Mouse (Mus musculus) urinary bladder, postnatal 10 days (tissue): ENCODE results near the gene Kif24.

Experiments used
- DNase-seq: peaks from one replicate; pipeline ENCODE4 v3.0.0; 2022; ENCODE audit warnings: low spot score

The Kif24 gene

DNA sequence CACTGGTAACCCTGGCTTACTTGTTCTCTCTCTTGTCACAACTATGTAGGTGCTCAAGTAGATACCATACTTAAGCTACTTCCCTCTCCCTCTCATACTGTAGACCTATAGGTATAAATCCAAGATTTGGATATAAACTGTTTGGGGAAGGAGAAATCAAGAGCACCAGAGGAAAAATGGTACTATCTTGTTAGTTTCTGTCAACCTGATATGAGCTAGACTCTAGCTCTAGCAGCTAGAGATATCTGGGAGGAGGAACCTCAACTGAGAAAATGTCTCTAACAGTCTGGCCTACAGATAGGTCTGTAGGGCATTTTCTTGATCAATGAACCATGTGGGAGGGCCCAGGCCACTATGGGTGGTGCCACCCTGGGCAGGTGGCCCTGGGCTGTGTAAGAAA, 63.5 kb downstream of the Kif24 start:
- DNase-seq = no peak

DNA sequence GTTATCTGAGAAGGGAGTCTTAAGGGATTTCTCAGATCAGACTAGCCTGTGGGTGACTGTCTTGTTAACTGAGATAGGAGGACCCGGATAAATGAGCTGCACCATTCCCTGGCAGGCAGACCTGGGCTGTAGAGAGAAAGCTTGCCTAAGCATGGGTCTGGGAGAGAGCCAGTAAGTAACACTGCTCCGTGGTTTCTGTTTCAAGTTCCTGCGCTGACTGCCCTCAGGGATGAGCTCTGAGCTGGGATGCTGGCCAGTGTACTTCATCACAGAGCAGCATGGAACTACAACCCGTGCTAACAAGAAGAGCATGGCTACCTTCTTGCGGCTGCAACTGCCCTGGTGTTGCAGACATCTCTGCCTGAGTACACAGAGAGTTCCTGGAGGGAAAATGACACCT, 64.8 kb downstream of the Kif24 start:
- DNase-seq = no peak

DNA sequence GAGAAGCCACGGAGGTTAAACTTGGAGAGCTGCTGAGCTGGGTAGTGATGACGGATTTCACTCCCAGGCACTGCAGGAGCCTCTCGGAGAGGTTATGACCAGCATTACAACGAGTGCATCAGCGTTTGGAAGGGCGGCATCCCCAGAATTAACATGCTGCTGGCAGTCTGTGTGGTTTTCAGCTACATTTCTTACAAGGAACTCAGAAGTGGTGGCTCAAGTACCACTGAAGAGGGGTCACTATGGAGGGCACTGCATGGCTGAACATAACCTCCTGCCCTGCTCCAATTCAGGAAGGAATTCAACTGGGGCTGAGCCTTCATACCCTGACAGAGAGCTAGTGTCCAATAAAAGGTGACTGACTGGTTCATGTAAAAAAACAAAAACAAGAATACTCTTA, 66.3 kb downstream of the Kif24 start:
- DNase-seq = no peak

DNA sequence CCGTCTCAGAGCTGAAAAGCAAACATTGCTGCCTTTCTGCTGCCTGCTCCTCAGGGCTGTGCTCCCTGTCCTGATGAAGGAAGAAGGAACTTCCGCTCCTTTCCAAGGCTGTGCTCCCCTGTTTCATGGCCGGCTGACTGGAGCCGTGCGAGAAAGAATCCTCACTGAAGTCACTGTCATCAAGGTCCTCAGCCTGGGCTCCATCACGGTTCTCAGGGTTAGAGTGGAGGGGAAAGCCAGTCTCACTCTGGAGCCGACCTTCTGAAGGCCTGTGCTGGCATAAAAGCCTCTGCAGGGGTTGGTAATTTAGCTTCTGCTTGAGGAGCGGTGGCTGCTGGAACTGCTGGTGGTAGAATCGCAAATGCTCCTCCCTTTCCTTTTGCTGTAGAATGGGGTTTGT, 70.0 kb downstream of the Kif24 start:
- no peak for DNase-seq

DNA sequence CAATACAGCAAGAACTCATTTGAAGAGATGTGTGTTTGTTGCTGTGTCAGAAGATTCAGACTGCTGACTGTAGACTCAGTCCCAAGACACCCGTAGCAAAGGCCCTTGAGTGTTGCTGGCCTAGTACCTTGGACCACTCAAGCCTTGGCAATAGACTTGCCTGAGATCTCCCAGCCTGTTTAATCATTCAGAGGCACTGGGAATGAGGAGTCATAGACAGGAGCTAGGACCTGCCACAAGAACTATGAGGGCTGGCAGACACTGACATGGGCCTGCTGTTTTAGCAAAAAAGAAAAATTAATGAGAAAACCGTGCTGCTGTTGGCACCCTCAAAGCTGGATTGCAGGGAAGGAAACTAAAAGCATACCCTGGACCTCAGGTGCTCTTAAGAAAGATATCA, 73.7 kb downstream of the Kif24 start:
- DNase-seq = no peak

DNA sequence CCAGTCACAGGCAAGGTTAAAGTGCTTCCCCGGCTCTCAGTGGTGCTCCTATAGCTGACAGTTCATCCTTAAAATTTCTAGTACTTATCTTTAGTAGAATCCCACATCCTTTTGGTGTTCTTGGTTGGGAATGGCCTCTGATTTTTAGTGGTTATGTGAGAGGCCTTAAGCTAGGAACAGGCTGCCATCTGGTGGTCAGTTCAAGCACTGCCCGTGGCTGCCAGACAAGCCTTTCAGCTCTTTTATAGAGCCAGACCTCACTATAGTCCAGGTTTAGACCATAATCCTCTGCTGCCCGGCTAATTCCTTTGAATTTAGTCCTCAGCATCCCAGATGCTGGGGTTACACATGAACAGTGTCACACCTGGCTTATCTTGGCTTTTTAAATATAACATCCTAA, 74.6 kb downstream of the Kif24 start:
- DNase-seq = peak; percentile 52

DNA sequence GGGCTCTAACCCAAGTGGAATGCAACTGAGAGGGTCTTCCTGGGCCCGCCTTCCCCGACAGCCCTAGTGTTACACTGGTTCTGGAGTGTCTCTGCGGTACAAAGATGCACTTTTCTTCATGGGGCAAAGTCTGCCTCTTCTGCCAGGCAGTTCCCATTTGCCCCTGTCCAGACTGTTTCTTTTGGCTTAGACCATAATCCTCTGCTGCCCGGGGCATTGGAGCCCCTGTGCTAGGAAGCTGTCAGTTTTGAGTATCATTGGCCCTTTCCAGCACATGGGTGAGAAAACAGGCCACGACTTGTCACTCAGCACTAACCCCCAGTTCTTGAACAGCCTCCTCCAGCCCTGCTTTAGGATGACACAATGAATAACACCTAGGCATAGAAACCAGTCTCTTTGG, 75.4 kb downstream of the Kif24 start:
- no peak for DNase-seq

DNA sequence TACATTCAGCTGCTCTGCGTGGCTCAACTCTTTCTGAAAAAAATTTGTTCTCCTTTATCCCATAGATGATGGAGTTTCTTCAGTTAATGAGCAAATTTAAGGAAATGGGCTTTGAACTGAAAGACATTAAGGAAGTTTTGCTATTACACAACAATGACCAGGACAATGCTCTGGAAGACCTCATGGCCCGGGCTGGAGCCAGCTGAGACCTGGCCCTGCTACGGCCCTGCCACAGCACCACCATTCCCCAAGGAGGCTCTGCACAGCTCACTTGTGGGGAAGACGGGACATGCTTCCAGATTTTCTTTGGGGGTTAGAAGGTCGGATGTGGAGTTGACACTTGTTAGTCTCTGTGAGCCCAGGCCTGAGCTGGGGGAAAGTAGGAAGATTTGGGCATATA, 76.1 kb downstream of the Kif24 start:
- DNase-seq = no peak

DNA sequence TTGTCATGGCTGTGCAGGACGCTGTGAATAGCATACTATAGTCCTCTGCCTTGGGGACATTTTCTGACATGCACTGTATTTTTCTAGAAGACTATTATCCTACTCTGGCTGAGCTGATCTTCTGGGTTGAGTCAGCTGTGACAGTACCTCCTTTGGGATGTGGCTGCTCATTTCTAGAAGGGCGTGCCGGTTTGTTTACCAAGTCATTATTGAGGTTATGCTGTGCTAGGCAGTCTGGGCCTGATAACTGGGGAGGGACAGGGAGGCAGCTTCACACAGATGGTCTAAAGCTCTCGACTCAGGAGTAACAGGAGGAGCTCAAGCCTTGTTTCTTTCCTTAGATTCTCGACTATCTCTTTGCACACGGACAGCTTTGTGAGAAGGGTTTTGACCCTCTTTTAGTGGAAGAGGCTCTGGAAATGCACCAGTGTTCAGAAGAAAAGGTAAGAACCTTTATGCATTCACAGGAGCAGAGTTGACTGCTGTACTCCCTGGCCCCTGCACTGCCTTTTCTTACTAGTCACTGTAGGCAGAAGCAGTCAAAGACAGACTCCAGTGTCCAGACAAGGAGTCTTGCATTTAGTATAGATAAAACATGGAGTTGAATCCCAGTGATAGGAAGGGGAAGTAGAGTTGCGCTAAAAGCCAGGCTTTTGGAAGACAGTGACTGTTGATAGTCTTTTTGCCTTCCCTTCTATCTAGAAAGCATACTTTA, 76.8 kb downstream of the Kif24 start:
- no peak for DNase-seq

DNA sequence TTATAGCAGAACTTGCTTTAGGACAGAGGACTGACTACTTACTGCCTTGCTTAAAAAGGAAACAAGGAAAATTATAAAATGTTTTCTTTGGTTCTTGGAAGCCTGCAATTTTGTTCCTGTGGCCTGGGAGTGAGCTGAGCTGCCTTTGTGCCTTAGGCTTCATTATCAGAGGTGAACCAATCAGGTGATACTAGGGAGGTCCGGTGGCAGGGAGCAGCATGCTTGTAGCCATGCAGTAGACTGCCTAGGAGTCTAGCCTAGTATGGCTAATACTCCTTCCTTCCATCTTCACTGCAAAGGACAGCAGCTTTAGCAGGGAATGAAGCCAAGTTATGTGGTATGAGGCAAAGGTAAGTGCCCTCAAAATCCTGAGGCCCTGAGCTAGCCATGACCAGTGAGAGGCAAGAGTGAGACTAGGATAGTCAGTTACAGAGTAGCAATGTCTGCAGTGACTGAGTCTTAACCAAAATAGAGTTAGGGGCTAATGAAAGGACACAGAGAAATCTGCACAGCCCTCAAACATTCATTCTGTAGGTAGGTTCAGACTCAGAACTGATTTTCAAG, 78.2 kb downstream of the Kif24 start:
- no peak for DNase-seq

DNA sequence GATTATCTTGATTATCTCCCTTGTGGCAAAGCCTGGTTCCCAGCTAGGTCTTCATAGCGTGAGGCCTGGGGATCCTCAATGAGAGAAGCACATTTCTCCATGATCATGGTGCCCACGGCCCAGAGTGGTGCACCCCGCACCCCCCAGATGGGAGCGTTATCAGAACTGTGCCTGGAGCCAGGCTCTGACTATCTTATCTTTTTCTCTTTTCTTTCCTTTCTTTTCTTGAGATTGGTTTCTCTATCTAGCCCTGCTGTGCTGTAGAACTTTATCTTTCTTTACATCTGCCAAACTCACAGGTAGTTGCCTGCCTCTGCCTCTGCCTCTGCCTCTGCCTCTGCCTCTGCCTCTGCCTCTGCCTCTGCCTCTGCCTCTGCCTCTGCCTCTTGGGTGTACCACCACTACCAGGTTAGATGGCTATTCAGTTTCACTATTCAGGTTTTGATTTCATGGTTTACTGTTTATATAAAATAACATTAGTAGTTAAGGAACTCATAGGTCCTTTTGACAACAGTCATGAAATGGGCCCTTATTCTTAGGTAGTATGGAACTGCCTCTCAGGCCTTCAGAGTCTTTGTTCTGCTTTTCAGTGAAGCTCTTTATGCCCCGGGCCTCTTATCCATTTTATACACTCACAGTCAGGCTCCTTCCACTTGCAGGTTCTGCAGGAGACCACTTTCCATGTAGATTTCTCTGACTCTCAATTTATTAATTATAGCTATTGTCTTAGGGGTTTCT, 83.3 kb downstream of the Kif24 start:
- DNase-seq = no peak

DNA sequence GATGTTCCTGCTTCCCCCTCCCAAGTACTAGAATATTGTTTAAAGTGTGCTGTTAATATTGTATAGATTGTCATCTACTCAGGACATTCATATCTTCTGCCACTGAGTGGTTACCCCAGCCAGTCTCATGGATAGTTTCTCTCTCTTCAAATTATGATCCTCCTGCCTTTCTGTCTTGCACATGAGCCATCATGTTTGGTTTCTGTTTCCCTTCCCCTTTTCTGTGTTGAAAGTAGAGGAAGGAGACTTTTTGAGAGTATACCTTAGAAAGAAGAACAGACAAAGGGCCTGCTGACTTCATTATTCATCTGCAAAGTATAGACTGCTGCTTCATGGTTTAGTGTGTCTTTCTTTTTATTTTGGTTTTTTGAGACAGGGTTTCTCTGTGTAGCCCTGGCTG, 87.1 kb downstream of the Kif24 start:
- no peak for DNase-seq

DNA sequence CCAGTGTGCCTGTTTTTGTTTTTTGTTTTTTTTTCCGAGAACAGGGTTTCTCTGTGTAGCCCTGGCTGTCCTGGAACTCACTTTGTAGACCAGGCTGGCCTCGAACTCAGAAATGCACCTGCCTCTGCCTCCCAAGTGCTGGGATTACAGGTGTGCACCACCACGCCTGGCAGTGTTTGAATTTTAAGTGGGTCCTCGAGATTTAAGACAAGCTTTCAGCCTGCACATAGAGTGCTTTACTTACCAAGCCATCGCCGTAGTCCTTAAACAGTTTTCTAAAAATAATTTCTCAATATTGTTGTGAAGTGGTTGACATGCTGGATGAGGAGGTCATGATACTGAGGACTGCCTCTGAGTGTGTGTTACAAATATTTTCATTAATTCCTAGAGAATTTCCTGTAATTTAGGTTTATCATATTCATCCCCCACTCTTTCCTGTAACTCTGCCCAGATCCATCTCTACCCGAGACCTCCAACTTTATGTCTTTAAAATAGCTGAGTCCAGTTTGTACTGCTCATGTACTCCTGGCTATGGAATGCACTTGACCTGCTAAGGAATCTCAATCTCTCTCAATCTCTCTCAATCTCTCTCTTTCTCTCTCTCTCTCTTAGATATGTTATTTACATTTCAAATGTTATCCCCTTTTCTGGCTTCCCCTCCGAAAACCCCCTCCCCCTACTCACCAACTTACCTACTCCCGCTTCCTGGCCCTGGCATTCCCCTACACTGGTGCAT, 94.8 kb downstream of the Kif24 start:
- no peak for DNase-seq

DNA sequence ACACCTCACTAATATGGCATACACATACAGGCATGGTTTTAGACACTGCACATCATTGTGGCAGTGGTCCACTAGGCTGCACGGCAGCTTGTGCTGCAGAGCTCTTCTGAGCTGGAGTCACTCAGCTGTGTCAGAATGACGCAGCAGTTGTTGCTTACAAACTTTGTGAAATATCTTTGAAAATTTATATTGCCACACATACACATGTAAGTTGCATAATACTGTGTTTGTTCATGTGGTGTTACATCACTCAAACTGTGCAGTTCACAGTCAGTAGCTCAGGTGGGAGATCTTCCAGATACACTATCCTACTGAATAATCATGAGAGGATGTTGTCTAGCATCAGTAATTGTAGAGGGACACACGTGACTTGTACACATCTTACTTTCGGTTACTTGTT, 96.5 kb downstream of the Kif24 start:
- DNase-seq = no peak

DNA sequence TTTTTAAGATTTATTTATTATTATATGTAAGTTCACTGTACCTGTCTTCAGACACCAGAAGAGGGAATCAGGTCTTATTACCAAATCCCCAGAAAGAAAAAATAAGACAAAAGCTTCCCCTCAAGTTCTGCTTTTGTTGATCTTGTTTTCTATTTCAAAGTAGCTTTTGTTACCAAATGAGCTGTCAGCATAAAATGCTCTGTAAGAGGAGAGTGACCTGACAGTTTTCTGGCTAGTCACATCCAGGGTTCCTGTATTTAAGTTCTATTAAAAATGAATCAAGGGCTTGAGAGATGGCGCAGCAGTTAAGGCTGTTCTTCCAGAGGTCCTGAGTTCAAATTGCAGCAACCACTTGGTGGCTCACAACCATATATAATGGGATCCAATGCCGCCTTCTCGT, 103.6 kb downstream of the Kif24 start:
- no peak for DNase-seq

DNA sequence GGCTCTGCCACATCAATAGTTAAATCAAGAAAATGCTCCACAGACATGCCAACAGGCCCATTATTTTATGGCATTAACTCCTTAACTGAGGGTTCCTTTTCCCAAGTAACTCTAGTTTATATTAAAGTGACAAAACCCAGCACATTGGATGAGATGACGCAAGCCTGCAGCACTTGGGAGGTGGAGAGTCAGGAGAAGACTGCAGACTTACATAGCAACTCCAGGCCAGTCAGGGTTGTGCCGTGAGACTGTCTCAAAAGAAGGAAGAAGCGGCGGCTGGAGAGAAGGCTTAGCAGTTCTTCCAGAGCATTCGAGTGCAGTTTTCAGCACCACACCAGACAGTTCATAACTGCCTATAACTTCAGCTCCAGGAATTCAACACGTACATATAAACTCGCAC, 105.3 kb downstream of the Kif24 start:
- no peak for DNase-seq

DNA sequence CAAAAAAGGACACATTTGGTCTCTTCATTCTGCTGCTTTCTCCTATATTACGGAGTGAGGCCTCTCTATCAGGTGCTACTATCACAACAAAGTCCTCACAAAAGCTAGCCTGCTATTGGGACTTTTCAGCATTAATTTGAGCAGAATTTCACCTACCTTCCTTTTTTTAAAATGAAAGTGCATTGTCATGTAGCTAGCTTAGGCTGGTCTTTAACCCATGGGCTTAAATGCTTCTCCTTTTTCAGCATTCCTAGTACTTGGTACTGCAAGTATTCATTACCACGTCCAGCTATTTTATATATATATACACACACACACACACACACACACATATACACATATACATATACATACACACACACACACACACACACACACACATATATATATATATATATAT, 106.0 kb downstream of the Kif24 start:
- DNase-seq = no peak

DNA sequence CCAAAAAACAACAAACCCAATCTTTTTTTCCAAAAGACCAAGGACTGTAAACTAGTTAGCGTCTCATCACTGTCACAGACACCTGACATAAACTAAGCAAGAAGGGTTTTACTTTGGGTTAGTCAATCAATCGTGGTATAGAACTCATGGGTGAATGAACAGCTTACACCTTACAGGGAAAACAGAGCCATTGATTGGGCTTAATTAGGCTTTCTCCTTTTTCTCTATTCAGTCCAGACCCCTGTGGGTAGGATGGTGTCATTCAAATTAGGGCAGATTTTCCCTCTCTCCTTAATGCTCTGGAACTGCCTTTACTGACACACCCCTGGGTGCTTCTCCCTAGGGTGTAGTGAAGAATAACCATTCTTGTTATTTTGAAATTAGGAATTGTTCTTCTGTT, 107.5 kb downstream of the Kif24 start:
- no peak for DNase-seq

DNA sequence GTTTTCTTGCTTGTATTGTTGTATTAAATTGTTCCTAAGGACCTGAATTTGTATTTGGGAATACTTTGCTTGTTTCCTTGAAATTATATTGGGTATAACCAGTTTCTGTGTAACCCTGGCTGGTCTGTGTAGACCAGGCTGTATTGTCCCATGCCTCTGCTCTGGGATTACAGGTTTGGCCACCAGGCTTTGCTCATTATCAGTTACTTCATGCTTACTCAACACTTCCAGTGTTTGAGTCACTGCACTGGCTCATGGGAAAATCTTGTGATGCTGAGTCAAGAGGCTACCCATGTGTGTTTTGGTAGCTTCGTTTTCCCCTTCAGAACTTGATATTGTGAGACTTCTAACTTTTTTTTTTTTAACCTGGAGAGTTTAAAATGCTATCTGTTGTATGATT, 111.4 kb downstream of the Kif24 start:
- DNase-seq = no peak

DNA sequence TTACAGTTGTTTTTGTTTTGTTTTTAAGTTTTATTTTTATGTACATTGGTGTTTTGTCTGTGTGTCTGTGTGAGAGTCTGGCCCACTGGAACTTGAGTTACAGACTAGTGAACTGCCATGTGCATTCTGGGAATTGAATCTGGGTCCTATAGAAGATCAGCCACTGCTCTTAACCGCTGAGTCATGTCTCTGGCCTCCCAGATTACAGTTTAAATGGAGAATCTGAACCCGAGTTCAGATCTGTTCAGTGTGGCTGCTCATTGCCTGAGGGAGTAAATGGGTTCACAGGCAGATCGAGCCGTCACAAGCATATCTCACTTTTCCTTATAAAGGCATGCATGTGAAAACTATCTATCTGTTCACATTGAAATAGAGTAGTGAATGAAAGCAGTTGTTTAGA, 111.9 kb downstream of the Kif24 start:
- DNase-seq = no peak

DNA sequence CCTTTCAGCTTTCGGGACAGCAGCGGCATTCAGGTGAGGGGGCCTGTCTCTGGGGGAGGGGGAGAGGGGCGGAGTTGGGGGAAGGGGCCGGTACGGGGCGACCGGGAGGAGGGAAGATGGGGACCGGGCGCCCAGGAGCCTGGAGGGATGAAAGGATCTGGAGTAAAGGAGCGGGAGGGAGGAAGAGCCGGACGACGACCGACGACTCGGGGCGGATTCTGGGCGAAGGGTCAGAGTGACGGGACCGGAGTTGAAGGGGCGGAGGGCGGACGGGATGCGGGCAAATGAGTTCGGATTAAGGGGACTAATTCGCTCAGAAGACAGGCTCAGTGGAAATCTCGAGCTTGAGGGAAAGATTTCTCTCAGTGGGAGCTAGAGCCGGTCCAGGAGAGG, 115.5 kb downstream of the Kif24 start:
- peak; percentile 14 for DNase-seq

DNA sequence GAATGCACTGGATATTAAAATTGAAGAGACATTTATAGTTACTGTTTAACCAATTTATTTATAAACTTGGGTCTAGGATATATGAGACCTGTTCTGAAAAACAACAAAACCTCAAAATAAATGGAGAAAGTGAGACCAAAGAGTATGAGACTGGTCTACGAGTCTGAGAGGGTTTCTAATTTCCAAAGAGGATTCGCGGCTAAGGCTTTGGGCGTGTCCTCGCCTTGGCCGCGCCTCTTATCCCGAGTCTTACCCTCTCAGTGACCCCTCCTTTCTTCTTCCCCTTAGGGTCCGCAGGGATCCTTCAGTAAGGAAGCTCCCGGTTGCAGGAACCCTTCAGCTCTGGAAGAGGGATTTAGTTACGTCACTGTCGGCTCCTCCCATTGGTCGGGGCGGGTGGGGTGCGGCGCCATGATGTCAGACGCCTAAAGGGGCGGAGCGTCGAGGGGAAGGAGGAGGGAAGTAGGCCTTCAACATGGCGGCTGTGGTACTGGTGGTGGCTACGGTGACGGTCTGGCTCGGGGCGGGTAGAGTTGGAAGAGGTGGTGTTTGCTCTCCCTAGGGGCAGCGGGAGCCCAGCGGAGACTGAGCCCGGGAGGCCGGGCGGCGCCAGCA, 116.0 kb downstream of the Kif24 start, which contains the start of gene Ubap1:
Gene Ubap1 (plus strand): TSS at position 413 of the 615 bp plus-strand sequence.
- peak; percentile 73 for DNase-seq
